Mouse (Mus musculus) liver, postnatal 0 days (tissue): ENCODE measurements around the gene Tmem184b.
A peak's percentile ranks its signal among the peaks of the same experiment; 100 is the strongest.

Experiments
- CTCF ChIP-seq: sonication (generic); IDR thresholded peaks from 2 replicates; pipeline ENCODE4 v1.5.1; 2016; ENCODE audit warnings: antibody characterized with exemption, low read depth
- EP300 ChIP-seq: IDR thresholded peaks from 2 replicates; pipeline ENCODE4 v1.6.1; 2016; ENCODE audit warnings: antibody characterized with exemption, low read depth, mild to moderate bottlenecking

GRCm38 (mm10) chr15:79377681-79378080 lies 25.7 kb downstream of the Tmem184b start:
- TF ChIP-seq EP300: no peak
- TF ChIP-seq CTCF: peak; percentile 31; the same call in 1 of the 2 replicates
